ENCODE assay signal across 19 mouse cellular contexts in the genomic region with DNA sequence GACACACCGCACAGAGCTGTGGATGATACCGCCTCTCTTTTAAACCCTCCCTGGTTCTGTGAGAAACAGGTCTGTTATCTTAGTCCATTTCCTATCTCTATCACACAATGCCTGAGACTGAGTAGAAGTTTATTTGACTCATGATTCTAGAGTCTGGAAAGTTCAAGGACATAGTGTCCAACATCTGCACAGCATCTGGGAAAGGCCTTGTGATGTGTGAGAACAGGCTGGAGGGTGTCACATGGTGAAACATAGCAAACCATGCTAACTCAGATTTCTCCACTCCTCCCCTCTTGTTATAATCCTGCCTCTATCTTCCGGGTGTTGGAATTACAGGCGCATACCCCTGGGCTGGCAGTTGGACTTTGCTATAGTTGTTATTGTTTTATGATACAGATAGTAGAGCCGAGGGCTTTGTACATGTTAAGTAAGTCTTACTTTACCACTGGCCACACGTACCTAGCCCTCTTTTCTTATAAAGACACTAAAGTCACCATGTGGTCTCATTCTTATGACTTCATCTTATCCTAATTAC.
DNase-seq lines count a peak whose midpoint lies in the region; ATAC-seq and TF ChIP-seq lines count a peak whose summit lies in the region.
"Had no signal": no experiment of that assay in that cellular context is flagged by ENCODE, and none has a peak within 500 bp of the region (broad histone marks: within the 10 kb centered on the region; RNA-seq: fewer than 3 reads in every experiment).

No protein-coding gene starts in this region.

- H3K36me3 ChIP-seq in heart, adult 2 months (ENCODE audit: control insufficient read depth, insufficient read depth, low read length), result no peaks in the 10 kb centered on the region
- H3K36me3 ChIP-seq in liver, postnatal 0 days (replicated peaks; ENCODE audit: insufficient read depth, low read length), result no peaks in the 10 kb centered on the region
- no peaks in the 10 kb centered on the region for H3K36me3 ChIP-seq in liver, embryonic 12.5 days
- H3K36me3 ChIP-seq in intestine, embryonic 15.5 days, result no peaks in the 10 kb centered on the region
- H3K36me3 ChIP-seq in neural tube, embryonic 15.5 days, result no peaks in the 10 kb centered on the region
- H3K36me3 ChIP-seq: embryonic facial prominence, embryonic 10.5 days; forebrain, embryonic 12.5 days; heart, embryonic 15.5 days; hindbrain, embryonic 15.5 days; limb, embryonic 15.5 days had no signal

- no peak overlapping the region for H3K4me2 ChIP-seq in liver, postnatal 0 days (ENCODE audit: low read depth, low read length)
- no peak overlapping the region for H3K4me2 ChIP-seq in liver, embryonic 12.5 days
- no peak overlapping the region for H3K4me2 ChIP-seq in intestine, embryonic 15.5 days (replicated peaks)
- no peak overlapping the region for H3K4me2 ChIP-seq in neural tube, embryonic 15.5 days
- H3K4me2 ChIP-seq: forebrain, embryonic 12.5 days; heart, embryonic 15.5 days; hindbrain, embryonic 15.5 days; limb, embryonic 15.5 days had no signal

- TF ChIP-seq CTCF in heart, adult 2 months (IDR thresholded peaks at IDR 0.05), result peak; percentile 27
- TF ChIP-seq CTCF in liver, postnatal 0 days (IDR thresholded peaks at IDR 0.05; ENCODE audit: low read depth), result no peak

- H3K9ac ChIP-seq in heart, adult 2 months (ENCODE audit: low read depth, low read length), result no peak overlapping the region
- no peak overlapping the region for H3K9ac ChIP-seq in liver, postnatal 0 days (replicated peaks)
- H3K9ac ChIP-seq in liver, embryonic 12.5 days, result no peak overlapping the region
- no peak overlapping the region for H3K9ac ChIP-seq in intestine, embryonic 15.5 days
- no peak overlapping the region for H3K9ac ChIP-seq in neural tube, embryonic 15.5 days (replicated peaks)
- H3K9ac ChIP-seq: forebrain, embryonic 12.5 days; heart, embryonic 15.5 days; hindbrain, embryonic 15.5 days; limb, embryonic 15.5 days had no signal

- H3K4me3 ChIP-seq in heart, adult 2 months, result no peak overlapping the region
- H3K4me3 ChIP-seq in liver, postnatal 0 days (ENCODE audit: low read depth, low read length), result no peak overlapping the region
- H3K4me3 ChIP-seq in liver, embryonic 12.5 days, result no peak overlapping the region
- no peak overlapping the region for H3K4me3 ChIP-seq in intestine, embryonic 15.5 days (replicated peaks)
- H3K4me3 ChIP-seq in neural tube, embryonic 15.5 days (replicated peaks), result no peak overlapping the region
- H3K4me3 ChIP-seq: embryonic facial prominence, embryonic 10.5 days; forebrain, embryonic 12.5 days; heart, embryonic 15.5 days; hindbrain, embryonic 15.5 days; limb, embryonic 15.5 days; megakaryocyte, embryonic 14.5 days had no signal

- peak overlapping the region; percentile 79 for H3K27ac ChIP-seq in heart, adult 2 months
- no peak overlapping the region for H3K27ac ChIP-seq in liver, postnatal 0 days (ENCODE audit: low read depth)
- H3K27ac ChIP-seq in liver, embryonic 12.5 days, result no peak overlapping the region
- H3K27ac ChIP-seq in intestine, embryonic 15.5 days, result peak overlapping the region; percentile 76
- no peak overlapping the region for H3K27ac ChIP-seq in neural tube, embryonic 15.5 days (replicated peaks)
- H3K27ac ChIP-seq: heart, embryonic 15.5 days; hindbrain, embryonic 15.5 days; limb, embryonic 15.5 days had no signal

- H3K4me1 ChIP-seq in heart, adult 2 months (ENCODE audit: control insufficient read depth, insufficient read depth, low read length), result peaks cover 18% of the 10 kb centered on the region
- 0 out of 2 replicates have a peak, but pooled peaks cover 5% of the 10 kb centered on the region for H3K4me1 ChIP-seq in liver, postnatal 0 days (ENCODE audit: insufficient read depth)
- H3K4me1 ChIP-seq in liver, embryonic 12.5 days, result 0 out of 2 replicates have a peak, but pooled peaks cover 4% of the 10 kb centered on the region
- H3K4me1 ChIP-seq in intestine, embryonic 15.5 days (replicated peaks), result peaks cover 10% of the 10 kb centered on the region
- H3K4me1 ChIP-seq in neural tube, embryonic 15.5 days, result peaks cover 6% of the 10 kb centered on the region; the same call in 1 of the 2 replicates

- H3K27me3 ChIP-seq in heart, adult 2 months (ENCODE audit: control insufficient read depth, insufficient read depth, low read length), result no peaks in the 10 kb centered on the region
- no peaks in the 10 kb centered on the region for H3K27me3 ChIP-seq in liver, postnatal 0 days (ENCODE audit: insufficient read depth, low read length)
- H3K27me3 ChIP-seq in liver, embryonic 12.5 days (replicated peaks), result 0 out of 2 replicates have a peak, but pooled peaks cover 4% of the 10 kb centered on the region
- no peaks in the 10 kb centered on the region for H3K27me3 ChIP-seq in intestine, embryonic 15.5 days (replicated peaks)
- no peaks in the 10 kb centered on the region for H3K27me3 ChIP-seq in neural tube, embryonic 15.5 days (replicated peaks)
- H3K27me3 ChIP-seq: forebrain, embryonic 12.5 days; heart, embryonic 15.5 days; hindbrain, embryonic 15.5 days; limb, embryonic 15.5 days had no signal

- no peak for ATAC-seq in liver, postnatal 0 days
- ATAC-seq in liver, embryonic 12.5 days, result no peak
- peak; percentile 91 for ATAC-seq in intestine, embryonic 15.5 days
- ATAC-seq in neural tube, embryonic 15.5 days (ENCODE audit: low FRiP score), result no peak

- WGBS in heart, adult 2 months, result 76% methylated on average over 6 of the region's 6 CpGs
- WGBS in liver, postnatal 0 days (ENCODE audit: insufficient replicate concordance), result 79% methylated on average over 6 of the region's 6 CpGs
- WGBS in liver, embryonic 12.5 days (ENCODE audit: insufficient replicate concordance), result 73% methylated on average over 6 of the region's 6 CpGs
- WGBS in intestine, embryonic 15.5 days, result 73% methylated on average over 6 of the region's 6 CpGs
- 85% methylated on average over 6 of the region's 6 CpGs for WGBS in neural tube, embryonic 15.5 days

- no peaks in the 10 kb centered on the region; the same call in 1 of the 2 replicates for H3K9me3 ChIP-seq in liver, postnatal 0 days (ENCODE audit: low read length)
- H3K9me3 ChIP-seq in liver, embryonic 12.5 days (replicated peaks), result no peaks in the 10 kb centered on the region
- no peaks in the 10 kb centered on the region for H3K9me3 ChIP-seq in intestine, embryonic 15.5 days
- H3K9me3 ChIP-seq in neural tube, embryonic 15.5 days (replicated peaks), result no peaks in the 10 kb centered on the region
- H3K9me3 ChIP-seq: embryonic facial prominence, embryonic 10.5 days; heart, embryonic 15.5 days; hindbrain, embryonic 15.5 days; limb, embryonic 15.5 days had no signal

- no peak for DNase-seq in heart, adult 2 months
- no peak for DNase-seq in heart, postnatal 4 days
- DNase-seq in liver, postnatal 0 days, result no peak
- no peak for DNase-seq in frontal cortex, postnatal 10 days (ENCODE audit: low spot score in 2 of 2)
- DNase-seq: cerebellum, adult 9-10 months; kidney, adult 2 months; kidney, postnatal 10 days; lung, postnatal 14 days; right cerebral cortex, postnatal 4 days; thymus, postnatal 36 days had no signal

- no peak for TF ChIP-seq EP300 in heart, adult 2 months (IDR thresholded peaks at IDR 0.05; ENCODE audit: insufficient read depth, low read depth, low read length)
- TF ChIP-seq EP300 in liver, postnatal 0 days (IDR thresholded peaks at IDR 0.05; ENCODE audit: low read depth), result peak; percentile 15; the same call in 1 of the 2 replicates

- no peaks in the 10 kb centered on the region for H3K79me2 ChIP-seq in heart, adult 2 months (replicated peaks; ENCODE audit: control insufficient read depth, insufficient read depth, low read length)

- no peak for TF ChIP-seq POLR2A in heart, adult 2 months (IDR thresholded peaks at IDR 0.05; ENCODE audit: insufficient read depth, low read depth, low read length)

- intact Hi-C loops in heart, adult 2 months (cut with DNase I), result no loop called here

Comparison
In these comparisons a context has a peak if more than half of its experiments do, and no peak if none do; other contexts are left out.
1. H3K27ac ChIP-seq: peak in heart, adult 2 months (single experiment) and intestine, embryonic 15.5 days (single experiment); none in liver, postnatal 0 days (single experiment), liver, embryonic 12.5 days (single experiment) and neural tube, embryonic 15.5 days (single experiment).